ENCODE assay signal across 8 mouse cellular contexts in genomic region chr9:62838146-62838505, GRCm38 (mm10). TPM values are rescaled to one million over a fixed set of nuclear protein-coding genes. Genes with fewer than 3 reads are reported as not detected.
DNase-seq lines count a peak whose midpoint lies in the region; ATAC-seq and TF ChIP-seq lines count a peak whose summit lies in the region.

No protein-coding gene starts in this region.

- no peaks in the 10 kb centered on the region for H3K27me3 ChIP-seq in neural tube, embryonic 11.5 days (ENCODE audit: control insufficient read depth, insufficient read depth, low read length)
- no peaks in the 10 kb centered on the region for H3K27me3 ChIP-seq in limb, embryonic 14.5 days (ENCODE audit: control insufficient read depth, insufficient read depth, low read length)
- no peaks in the 10 kb centered on the region for H3K27me3 ChIP-seq in stomach, embryonic 15.5 days (replicated peaks)

- H3K4me1 ChIP-seq in neural tube, embryonic 11.5 days (ENCODE audit: control insufficient read depth, insufficient read depth, low read length) = peaks cover 3% of the 10 kb centered on the region; the same call in 1 of the 2 replicates
- H3K4me1 ChIP-seq in limb, embryonic 14.5 days (ENCODE audit: control insufficient read depth, insufficient read depth, low read length) = peaks cover 8% of the 10 kb centered on the region; the same call in 1 of the 2 replicates
- peaks cover 22% of the 10 kb centered on the region for H3K4me1 ChIP-seq in stomach, embryonic 15.5 days

- no peaks in the 10 kb centered on the region for H3K36me3 ChIP-seq in neural tube, embryonic 11.5 days (ENCODE audit: control insufficient read depth, insufficient read depth, low read length)
- no peaks in the 10 kb centered on the region for H3K36me3 ChIP-seq in limb, embryonic 14.5 days (ENCODE audit: control insufficient read depth, insufficient read depth, low read length)
- no peaks in the 10 kb centered on the region for H3K36me3 ChIP-seq in stomach, embryonic 15.5 days

- ATAC-seq in cerebellum, adult (ENCODE audit: insufficient number of reproducible peaks, low FRiP score, low TSS enrichment) = peak; percentile 28; the same call in 1 of the 2 replicates
- ATAC-seq in neural tube, embryonic 11.5 days (ENCODE audit: insufficient read depth, low FRiP score, low TSS enrichment) = peak; percentile 43
- ATAC-seq in limb, embryonic 14.5 days (ENCODE audit: low FRiP score, low read depth) = peak; percentile 10; the same call in 1 of the 2 replicates
- ATAC-seq in stomach, embryonic 15.5 days (ENCODE audit: insufficient read depth, low FRiP score, low read depth) = peak; percentile 9; the same call in 1 of the 2 replicates

- no peak for DNase-seq in cerebellum, postnatal 14 days
- DNase-seq in neural tube, embryonic 11.5 days (ENCODE audit: low spot score) = no peak
- DNase-seq in neural tube, embryonic 10.5 days (ENCODE audit: extremely low spot score, low spot score) = no peak
- DNase-seq in limb, embryonic 14.5 days (ENCODE audit: low spot score) = no peak
- no peak for DNase-seq in embryo, embryonic 10.5 days (ENCODE audit: low spot score)
- DNase-seq in gastrocnemius, postnatal 10 days = no peak

- H3K9me3 ChIP-seq in neural tube, embryonic 11.5 days (ENCODE audit: control insufficient read depth, low read length) = no peaks in the 10 kb centered on the region
- no peaks in the 10 kb centered on the region for H3K9me3 ChIP-seq in limb, embryonic 14.5 days (ENCODE audit: control insufficient read depth, low read length)
- no peaks in the 10 kb centered on the region for H3K9me3 ChIP-seq in stomach, embryonic 15.5 days

- no peak overlapping the region for H3K9ac ChIP-seq in neural tube, embryonic 11.5 days (ENCODE audit: low read length)
- H3K9ac ChIP-seq in limb, embryonic 14.5 days (ENCODE audit: low read depth, low read length, severe bottlenecking) = no peak overlapping the region
- H3K9ac ChIP-seq in stomach, embryonic 15.5 days = no peak overlapping the region

- peak overlapping the region; percentile 56 for H3K4me3 ChIP-seq in neural tube, embryonic 11.5 days (ENCODE audit: low read depth, low read length)
- peak overlapping the region; percentile 67 for H3K4me3 ChIP-seq in limb, embryonic 14.5 days (replicated peaks; ENCODE audit: low read length)
- peak overlapping the region; percentile 78 for H3K4me3 ChIP-seq in stomach, embryonic 15.5 days (replicated peaks)

- H3K4me2 ChIP-seq in neural tube, embryonic 11.5 days (ENCODE audit: low read depth) = peak overlapping the region; percentile 76; the same call in 1 of the 2 replicates
- H3K4me2 ChIP-seq in limb, embryonic 14.5 days (replicated peaks; ENCODE audit: low read depth, low read length, severe bottlenecking) = peak overlapping the region; percentile 92
- peak overlapping the region; percentile 88 for H3K4me2 ChIP-seq in stomach, embryonic 15.5 days

- H3K27ac ChIP-seq in neural tube, embryonic 11.5 days (ENCODE audit: low read depth, low read length) = no peak overlapping the region
- 0 out of 2 replicates have a peak overlapping the region, but pooled peaks have one; percentile 2 for H3K27ac ChIP-seq in limb, embryonic 14.5 days (replicated peaks; ENCODE audit: low read depth, low read length)
- peak overlapping the region; percentile 71 for H3K27ac ChIP-seq in stomach, embryonic 15.5 days

- WGBS in neural tube, embryonic 11.5 days = 24% methylated on average over 8 of the region's 8 CpGs
- WGBS in limb, embryonic 14.5 days = 16% methylated on average over 8 of the region's 8 CpGs
- 12% methylated on average over 8 of the region's 8 CpGs for WGBS in stomach, embryonic 15.5 days

- TF ChIP-seq POLR2A in limb, embryonic 14.5 days (IDR thresholded peaks at IDR 0.05; ENCODE audit: borderline replicate concordance, extremely low read depth, insufficient read depth, insufficient read length) = no peak

RNA-seq across cellular contexts. Expression of gene Cln6, which starts 0.5 kb away (rescaled TPM):
- polyA plus RNA-seq in neural tube, embryonic 11.5 days (2014; fragmentation: Nextera tagmentation; extraction: Ambion mirVana) = 10.2 and 10.4 TPM in 2 replicates
- polyA plus RNA-seq in limb, embryonic 14.5 days (2012; rRNA removed) = 57.5 and 74.5 TPM in 2 replicates
- polyA plus RNA-seq in limb, embryonic 14.5 days (2014; fragmentation: Nextera tagmentation; extraction: Ambion mirVana) = 24.4 and 25.6 TPM in 2 replicates
- polyA plus RNA-seq in stomach, embryonic 15.5 days (2015; fragmentation: Nextera tagmentation; extraction: Ambion mirVana) = 22.3 and 24.3 TPM in 2 replicates
- 10 to 100 TPM; 12.1 to 13.1 TPM for total RNA-seq in gastrocnemius, postnatal 10 days (2021)

RNA-seq across cellular contexts. Expression of gene Calml4, which starts 19.8 kb away (rescaled TPM):
- 1.4 and 1.8 TPM in 2 replicates for polyA plus RNA-seq in neural tube, embryonic 11.5 days (2014; fragmentation: Nextera tagmentation; extraction: Ambion mirVana)
- polyA plus RNA-seq in limb, embryonic 14.5 days (2012; rRNA removed) = 10.2 and 14.3 TPM in 2 replicates
- polyA plus RNA-seq in limb, embryonic 14.5 days (2014; fragmentation: Nextera tagmentation; extraction: Ambion mirVana) = 15.3 and 18.7 TPM in 2 replicates
- 55.5 and 58.4 TPM in 2 replicates for polyA plus RNA-seq in stomach, embryonic 15.5 days (2015; fragmentation: Nextera tagmentation; extraction: Ambion mirVana)
- total RNA-seq in gastrocnemius, postnatal 10 days (2021) = 1 to 10 TPM; 7.1 TPM

RNA-seq across cellular contexts. Expression of gene Fem1b, which starts 26.4 kb away (rescaled TPM):
- 57.2 and 59.3 TPM in 2 replicates for polyA plus RNA-seq in neural tube, embryonic 11.5 days (2014; fragmentation: Nextera tagmentation; extraction: Ambion mirVana)
- 20.7 and 21.2 TPM in 2 replicates for polyA plus RNA-seq in limb, embryonic 14.5 days (2012; rRNA removed)
- 31.4 and 31.6 TPM in 2 replicates for polyA plus RNA-seq in limb, embryonic 14.5 days (2014; fragmentation: Nextera tagmentation; extraction: Ambion mirVana)
- polyA plus RNA-seq in stomach, embryonic 15.5 days (2015; fragmentation: Nextera tagmentation; extraction: Ambion mirVana) = 17.1 and 18.7 TPM in 2 replicates
- 10 to 100 TPM; 20.2 to 24.2 TPM for total RNA-seq in gastrocnemius, postnatal 10 days (2021)
